Comparison of ENCODE assay signal across 11 mouse cellular contexts in genomic region chr13:33084975-33085694, GRCm38 (mm10). TPM values are rescaled to one million over a fixed set of nuclear protein-coding genes. Genes with fewer than 3 reads are reported as not detected.
DNase-seq lines count a peak whose midpoint lies in the region; ATAC-seq lines count a peak whose summit lies in the region.
"Had no signal": no experiment of that assay in that cellular context is flagged by ENCODE, and none has a peak within 500 bp of the region (broad histone marks: within the 10 kb centered on the region; RNA-seq: fewer than 3 reads in every experiment).

No protein-coding gene starts in this region.

- no peak overlapping the region for H3K4me2 ChIP-seq in kidney, embryonic 14.5 days (replicated peaks; ENCODE audit: low read depth, low read length)
- no peak overlapping the region for H3K4me2 ChIP-seq in midbrain, embryonic 11.5 days
- H3K4me2 ChIP-seq in kidney, embryonic 16.5 days (replicated peaks; ENCODE audit: low read depth, low read length): no peak overlapping the region
- H3K4me2 ChIP-seq: neural tube, embryonic 12.5 days had no signal

- no peaks in the 10 kb centered on the region; the same call in 1 of the 2 replicates for H3K4me1 ChIP-seq in kidney, embryonic 14.5 days (ENCODE audit: control insufficient read depth, insufficient read depth, low read length)
- peaks cover 5% of the 10 kb centered on the region for H3K4me1 ChIP-seq in midbrain, embryonic 11.5 days (ENCODE audit: control insufficient read depth, insufficient read depth, low read length)
- no peaks in the 10 kb centered on the region for H3K4me1 ChIP-seq in kidney, embryonic 16.5 days (ENCODE audit: insufficient read depth, low read length)
- H3K4me1 ChIP-seq: neural tube, embryonic 12.5 days had no signal

- H3K27ac ChIP-seq in kidney, embryonic 14.5 days (ENCODE audit: low read depth, low read length): no peak overlapping the region
- no peak overlapping the region for H3K27ac ChIP-seq in midbrain, embryonic 11.5 days (ENCODE audit: low read depth, low read length)
- no peak overlapping the region for H3K27ac ChIP-seq in kidney, embryonic 16.5 days (ENCODE audit: low read length)
- H3K27ac ChIP-seq: kidney, postnatal 0 days; liver, embryonic 14.5 days; neural tube, embryonic 12.5 days had no signal

- WGBS in kidney, embryonic 14.5 days: 70% methylated on average over 5 of the region's 5 CpGs
- 46% methylated on average over 5 of the region's 5 CpGs for WGBS in midbrain, embryonic 11.5 days
- WGBS in kidney, embryonic 16.5 days: 69% methylated on average over 5 of the region's 5 CpGs

- no peaks in the 10 kb centered on the region for H3K27me3 ChIP-seq in kidney, embryonic 14.5 days (ENCODE audit: control insufficient read depth, insufficient read depth, low read length)
- H3K27me3 ChIP-seq in midbrain, embryonic 11.5 days (ENCODE audit: control insufficient read depth, insufficient read depth, low read length): no peaks in the 10 kb centered on the region
- H3K27me3 ChIP-seq in kidney, embryonic 16.5 days (ENCODE audit: insufficient read depth, low read length): no peaks in the 10 kb centered on the region
- H3K27me3 ChIP-seq: neural tube, embryonic 12.5 days had no signal

- DNase-seq in kidney, adult 18-20 months: no peak
- peak; percentile 69 for DNase-seq in brain, adult 2 months (ENCODE audit: low read depth, low spot score)
- peak; percentile 21 to 25 for DNase-seq in cerebellum, postnatal 36 days
- DNase-seq in midbrain, embryonic 11.5 days (ENCODE audit: low spot score, missing footprints): no peak
- no peak for DNase-seq in gastrocnemius, postnatal 25 days
- DNase-seq in frontal cortex, postnatal 14 days (ENCODE audit: low spot score in 2 of 2): no peak

- H3K4me3 ChIP-seq in kidney, embryonic 14.5 days (ENCODE audit: low read length): no peak overlapping the region
- no peak overlapping the region for H3K4me3 ChIP-seq in midbrain, embryonic 11.5 days (ENCODE audit: low read depth, low read length)
- H3K4me3 ChIP-seq in kidney, embryonic 16.5 days (ENCODE audit: low read length): no peak overlapping the region
- H3K4me3 ChIP-seq: neural tube, embryonic 12.5 days had no signal

- ATAC-seq in kidney, embryonic 14.5 days (ENCODE audit: low FRiP score, low TSS enrichment): peak; percentile 6; the same call in 1 of the 2 replicates
- ATAC-seq in midbrain, embryonic 11.5 days (ENCODE audit: low FRiP score): peak; percentile 75
- no peak for ATAC-seq in kidney, embryonic 16.5 days (ENCODE audit: low FRiP score, low TSS enrichment)

- no peaks in the 10 kb centered on the region for H3K9me3 ChIP-seq in kidney, embryonic 14.5 days (ENCODE audit: control insufficient read depth, low read length)
- no peaks in the 10 kb centered on the region for H3K9me3 ChIP-seq in midbrain, embryonic 11.5 days (ENCODE audit: control insufficient read depth, low read length)
- no peaks in the 10 kb centered on the region for H3K9me3 ChIP-seq in kidney, embryonic 16.5 days (ENCODE audit: low read length)

- no peaks in the 10 kb centered on the region for H3K36me3 ChIP-seq in kidney, embryonic 14.5 days (ENCODE audit: control insufficient read depth, insufficient read depth, low read length)
- H3K36me3 ChIP-seq in midbrain, embryonic 11.5 days (ENCODE audit: control insufficient read depth, insufficient read depth, low read length): no peaks in the 10 kb centered on the region
- no peaks in the 10 kb centered on the region for H3K36me3 ChIP-seq in kidney, embryonic 16.5 days (ENCODE audit: insufficient read depth, low read length)
- H3K36me3 ChIP-seq: neural tube, embryonic 12.5 days had no signal

- no peak overlapping the region for H3K9ac ChIP-seq in kidney, embryonic 14.5 days (ENCODE audit: low read depth, low read length)
- no peak overlapping the region for H3K9ac ChIP-seq in midbrain, embryonic 11.5 days (ENCODE audit: low read length)
- H3K9ac ChIP-seq in kidney, embryonic 16.5 days (replicated peaks; ENCODE audit: low read length): no peak overlapping the region
- H3K9ac ChIP-seq: liver, embryonic 14.5 days; neural tube, embryonic 12.5 days had no signal

RNA-seq across cellular contexts. Expression of gene Serpinb1b, which starts 6.8 kb away (rescaled TPM):
- not detected in 2 replicates for polyA plus RNA-seq in kidney, embryonic 14.5 days (2014; fragmentation: Nextera tagmentation; extraction: Ambion mirVana)
- 0.10 and 0.25 TPM in 2 replicates for polyA plus RNA-seq in midbrain, embryonic 11.5 days (2014; fragmentation: Nextera tagmentation; extraction: Ambion mirVana)
- total RNA-seq in gastrocnemius, postnatal 25 days (2021): not detected
- polyA plus RNA-seq in kidney, embryonic 16.5 days (2015; fragmentation: Nextera tagmentation; extraction: Ambion mirVana): not detected in 2 replicates
- polyA plus RNA-seq: kidney, postnatal 0 days; liver, embryonic 14.5 days; neural tube, embryonic 12.5 days had no signal

RNA-seq across cellular contexts. Expression of gene Serpinb9b, which starts 57.9 kb away (rescaled TPM):
- not detected in 2 replicates for polyA plus RNA-seq in kidney, embryonic 14.5 days (2014; fragmentation: Nextera tagmentation; extraction: Ambion mirVana)
- polyA plus RNA-seq in midbrain, embryonic 11.5 days (2014; fragmentation: Nextera tagmentation; extraction: Ambion mirVana): 0.12 TPM in 1 of 2 replicates, not detected in the other
- not detected for total RNA-seq in gastrocnemius, postnatal 25 days (2021)
- 0.09 TPM in 1 of 2 replicates, not detected in the other for polyA plus RNA-seq in kidney, embryonic 16.5 days (2015; fragmentation: Nextera tagmentation; extraction: Ambion mirVana)

Comparison
In these comparisons a context has a peak if more than half of its experiments do, and no peak if none do; other contexts are left out.
1. DNase-seq: peak in brain, adult 2 months (single experiment) and cerebellum, postnatal 36 days (2 of 2); none in kidney, adult 18-20 months (single experiment), midbrain, embryonic 11.5 days (single experiment), gastrocnemius, postnatal 25 days (single experiment) and frontal cortex, postnatal 14 days (0 of 2).